Mouse (Mus musculus) liver, embryonic 11.5 days (tissue): ENCODE data around the gene C1qtnf9. TPM values are rescaled to one million over a fixed set of nuclear protein-coding genes. Genes with fewer than 3 reads are reported as not detected.

ENCODE experiments used
- ATAC-seq: fragments of 200-750 bp; cut with Nextera tagmentation; replicated peaks from 2 replicates; pipeline ENCODE4 v1.8.0; 2017; ENCODE audit warnings: moderate number of reproducible peaks, mild to moderate bottlenecking, moderate TSS enrichment, moderate library complexity; ENCODE audit not compliant: low FRiP score
- DNase-seq: peaks from one replicate; pipeline ENCODE4 v3.0.0-alpha.2; 2017; ENCODE audit warnings: low spot score
- H3K27ac ChIP-seq: fragments of 300-500 bp; sonication (generic); 2 replicates; pipeline ENCODE4 v1.5.1; 2014; ENCODE audit warnings: mild to moderate bottlenecking, low read depth, low read length, control low read depth
- H3K27me3 ChIP-seq: fragments of 300-500 bp; sonication (generic); replicated peaks from 2 replicates; pipeline ENCODE4 v1.6.1; 2014; ENCODE audit warnings: low read length, mixed read lengths; ENCODE audit not compliant: control insufficient read depth, insufficient read depth
- H3K36me3 ChIP-seq: fragments of 300-500 bp; sonication (generic); 2 replicates; pipeline ENCODE4 v1.6.1; 2014; ENCODE audit warnings: mild to moderate bottlenecking, low read length, moderate library complexity, mixed read lengths; ENCODE audit not compliant: control insufficient read depth, insufficient read depth
- H3K4me1 ChIP-seq: fragments of 300-500 bp; sonication (generic); replicated peaks from 2 replicates; pipeline ENCODE4 v1.6.1; 2014; ENCODE audit warnings: low read length, mixed read lengths; ENCODE audit not compliant: control insufficient read depth, insufficient read depth
- H3K4me2 ChIP-seq: fragments of 300-500 bp; sonication (generic); 2 replicates; pipeline ENCODE4 v1.6.1; 2014; ENCODE audit warnings: mild to moderate bottlenecking, control low read depth, moderate library complexity
- H3K4me3 ChIP-seq: fragments of 300-500 bp; sonication (generic); 2 replicates; pipeline ENCODE4 v1.5.1; 2014; ENCODE audit warnings: low read depth, low read length, control low read depth
- H3K9ac ChIP-seq: fragments of 300-500 bp; sonication (generic); 2 replicates; pipeline ENCODE4 v1.6.1; 2014; ENCODE audit warnings: low read depth, low read length, control low read depth
- H3K9me3 ChIP-seq: fragments of 300-500 bp; sonication (generic); 2 replicates; pipeline ENCODE4 v1.6.1; 2016; ENCODE audit warnings: low read length, inconsistent platforms, mixed read lengths; ENCODE audit not compliant: control insufficient read depth
- WGBS: fragments of 180-500 bp; shearing (Covaris S2); extraction: QIAGEN DNeasy Blood & Tissue Kit; methylation state at CpG from one replicate; pipeline ENCODE4 v1.1.7; 2014; 5-methylcytosine and 5-hydroxymethylcytosine counted together
- polyA plus RNA-seq: library from polyadenylated mRNA; unstranded; fragments of >200 nt; fragmentation: Nextera tagmentation; extraction: Ambion mirVana; gene quantifications from 2 replicates; pipeline ENCODE4 v1.2.1, GENCODE M21; 2014

C1qtnf9 gene
- polyA plus RNA-seq, 1 experiment from 2014 or later, result 0.19 TPM

- peaks cover 6% of the 10 kb centered on the region for H3K36me3 ChIP-seq
These were observed 14.2 kb upstream of the C1qtnf9 start for GRCm38 (mm10) chr14:60753801-60754126.

GRCm38 (mm10) chr14:60754656-60755055 is 13.3 kb upstream of the C1qtnf9 start:
- Histone ChIP-seq H3K27me3 (no peaks in the 10 kb centered on the region), H3K27ac (no peak overlapping the region), H3K36me3 (peaks cover 6% of the 10 kb centered on the region), H3K9me3 (no peaks in the 10 kb centered on the region), H3K9ac (no peak overlapping the region), H3K4me2 (no peak overlapping the region), H3K4me3 (no peak overlapping the region), H3K4me1 (no peaks in the 10 kb centered on the region)
- ATAC-seq, result no peak
- no peak for DNase-seq
- 92% methylated on average over 5 of the region's 5 CpGs for WGBS

More at GRCm38 (mm10) chr14:60753801-60754126, 14.2 kb upstream of the C1qtnf9 start:
- 94% methylated on average over 10 of the region's 10 CpGs for WGBS
- DNase-seq (no peak), ATAC-seq (no peak)
- H3K27ac ChIP-seq, result no peak overlapping the region
- H3K9ac ChIP-seq, result no peak overlapping the region
- H3K4me1 ChIP-seq, result no peaks in the 10 kb centered on the region
- no peaks in the 10 kb centered on the region for H3K27me3 ChIP-seq
- H3K9me3 ChIP-seq, result no peaks in the 10 kb centered on the region
- H3K4me3 ChIP-seq, result no peak overlapping the region
- H3K4me2 ChIP-seq, result no peak overlapping the region

GRCm38 (mm10) chr14:60756271-60756670 is 11.7 kb upstream of the C1qtnf9 start:
- 90% methylated on average over 15 of the region's 15 CpGs for WGBS
- ATAC-seq, result no peak
- peaks cover 10% of the 10 kb centered on the region for H3K36me3 ChIP-seq

GRCm38 (mm10) chr14:60757265-60757664 is 10.7 kb upstream of the C1qtnf9 start:
- Histone ChIP-seq H3K27ac (no peak overlapping the region), H3K36me3 (peaks cover 10% of the 10 kb centered on the region; the same call in 1 of the 2 replicates), H3K4me2 (no peak overlapping the region), H3K4me3 (no peak overlapping the region), H3K4me1 (no peaks in the 10 kb centered on the region), H3K9me3 (no peaks in the 10 kb centered on the region), H3K9ac (no peak overlapping the region), H3K27me3 (no peaks in the 10 kb centered on the region)
- no peak for DNase-seq
- ATAC-seq, result no peak
- 79% methylated on average over 8 of the region's 8 CpGs for WGBS

More at GRCm38 (mm10) chr14:60756271-60756670, 11.7 kb upstream of the C1qtnf9 start:
- no peak overlapping the region for H3K4me2 ChIP-seq
- H3K27me3 ChIP-seq, result no peaks in the 10 kb centered on the region
- no peak overlapping the region for H3K9ac ChIP-seq
- H3K4me1 ChIP-seq, result no peaks in the 10 kb centered on the region
- H3K27ac ChIP-seq, result no peak overlapping the region
- no peaks in the 10 kb centered on the region for H3K9me3 ChIP-seq
- H3K4me3 ChIP-seq, result no peak overlapping the region
- DNase-seq, result no peak

GRCm38 (mm10) chr14:60757722-60758121 is 10.2 kb upstream of the C1qtnf9 start:
- ATAC-seq (no peak), DNase-seq (no peak)
- Histone ChIP-seq H3K4me1 (no peaks in the 10 kb centered on the region), H3K27me3 (no peaks in the 10 kb centered on the region), H3K4me3 (no peak overlapping the region), H3K4me2 (no peak overlapping the region), H3K9ac (no peak overlapping the region), H3K9me3 (no peaks in the 10 kb centered on the region), H3K27ac (no peak overlapping the region), H3K36me3 (peaks cover 10% of the 10 kb centered on the region; the same call in 1 of the 2 replicates)
- 86% methylated on average over 7 of the region's 7 CpGs for WGBS

- H3K36me3 ChIP-seq, result peaks cover 10% of the 10 kb centered on the region; the same call in 1 of the 2 replicates
- DNase-seq, result no peak
- no peak overlapping the region for H3K27ac ChIP-seq
- no peak overlapping the region for H3K4me3 ChIP-seq
- no peaks in the 10 kb centered on the region for H3K4me1 ChIP-seq
- no peak overlapping the region for H3K4me2 ChIP-seq
- H3K27me3 ChIP-seq, result no peaks in the 10 kb centered on the region
- ATAC-seq, result no peak
- H3K9me3 ChIP-seq, result no peaks in the 10 kb centered on the region
- WGBS, result 94% methylated on average over 8 of the region's 8 CpGs
- no peak overlapping the region for H3K9ac ChIP-seq
These were observed 8.8 kb upstream of the C1qtnf9 start for GRCm38 (mm10) chr14:60759097-60759496.

- no peak overlapping the region for H3K27ac ChIP-seq
- no peaks in the 10 kb centered on the region for H3K9me3 ChIP-seq
- no peak overlapping the region for H3K4me2 ChIP-seq
- peaks cover 3% of the 10 kb centered on the region; the same call in 1 of the 2 replicates for H3K4me1 ChIP-seq
- ATAC-seq (no peak), DNase-seq (no peak)
- no peaks in the 10 kb centered on the region for H3K27me3 ChIP-seq
- no peak overlapping the region for H3K9ac ChIP-seq
- H3K36me3 ChIP-seq, result peaks cover 7% of the 10 kb centered on the region; the same call in 1 of the 2 replicates
- WGBS, result 82% methylated on average over 10 of the region's 10 CpGs
- H3K4me3 ChIP-seq, result no peak overlapping the region
These were observed 6.1 kb upstream of the C1qtnf9 start for GRCm38 (mm10) chr14:60761801-60762200.

GRCm38 (mm10) chr14:60762754-60763153 is 5.2 kb upstream of the C1qtnf9 start:
- DNase-seq (no peak), ATAC-seq (no peak)
- Histone ChIP-seq H3K9ac (no peak overlapping the region), H3K4me2 (no peak overlapping the region), H3K4me1 (peaks cover 3% of the 10 kb centered on the region; the same call in 1 of the 2 replicates), H3K4me3 (no peak overlapping the region), H3K27ac (no peak overlapping the region), H3K27me3 (no peaks in the 10 kb centered on the region), H3K9me3 (no peaks in the 10 kb centered on the region), H3K36me3 (peaks cover 4% of the 10 kb centered on the region; the same call in 1 of the 2 replicates)
- 80% methylated on average over 7 of the region's 7 CpGs for WGBS

GRCm38 (mm10) chr14:60763746-60764145 is 4.2 kb upstream of the C1qtnf9 start:
- H3K9ac ChIP-seq, result no peak overlapping the region
- H3K27me3 ChIP-seq, result no peaks in the 10 kb centered on the region
- H3K36me3 ChIP-seq, result peaks cover 4% of the 10 kb centered on the region; the same call in 1 of the 2 replicates
- no peak overlapping the region for H3K27ac ChIP-seq
- no peak for DNase-seq
- H3K4me2 ChIP-seq, result no peak overlapping the region
- no peak overlapping the region for H3K4me3 ChIP-seq
- H3K4me1 ChIP-seq, result peaks cover 3% of the 10 kb centered on the region; the same call in 1 of the 2 replicates
- no peaks in the 10 kb centered on the region for H3K9me3 ChIP-seq
- 77% methylated on average over 5 of the region's 5 CpGs for WGBS
- ATAC-seq, result no peak
